Mouse (Mus musculus): ENCODE results near the gene Nipsnap3a. TPM values are rescaled to one million over a fixed set of nuclear protein-coding genes. Genes with fewer than 3 reads are reported as not detected.

Gene Nipsnap3a
- polyA plus RNA-seq (2017; shearing (Covaris generic)), result not detected

GRCm38 (mm10) chr4:52989248-52989647, at the start of gene Nipsnap3a:
Gene Nipsnap3a (plus strand): TSS chr4:52989272.
- no peak for ATAC-seq

- ATAC-seq, result no peak
These were observed 42.4 kb upstream of the Nipsnap3a start for GRCm38 (mm10) chr4:52946665-52947064.

GRCm38 (mm10) chr4:52949005-52949404, 40.1 kb upstream of the Nipsnap3a start:
- no peak for ATAC-seq

- no peak for ATAC-seq
These were observed 30.4 kb upstream of the Nipsnap3a start for GRCm38 (mm10) chr4:52958693-52959092.

- ATAC-seq, result no peak
These were observed 24.8 kb upstream of the Nipsnap3a start, which contains the start of gene Olfr270 for GRCm38 (mm10) chr4:52964247-52964646. Gene Olfr270 (plus strand): TSS chr4:52964547.

- no peak for ATAC-seq
These were observed 3.9 kb upstream of the Nipsnap3a start for GRCm38 (mm10) chr4:52985216-52985615.

GRCm38 (mm10) chr4:52986266-52986665, 2.8 kb upstream of the Nipsnap3a start:
- ATAC-seq, result no peak

- no peak for ATAC-seq
These were observed 10.4 kb downstream of the Nipsnap3a start for GRCm38 (mm10) chr4:52999449-52999848.

GRCm38 (mm10) chr4:53000154-53000553, 11.1 kb downstream of the Nipsnap3a start:
- ATAC-seq, result no peak

GRCm38 (mm10) chr4:53009183-53009582, 20.1 kb downstream of the Nipsnap3a start:
- ATAC-seq, result no peak

- ATAC-seq, result no peak
These were observed 20.8 kb downstream of the Nipsnap3a start for GRCm38 (mm10) chr4:53009871-53010270.

GRCm38 (mm10) chr4:53011732-53012361, 22.8 kb downstream of the Nipsnap3a start, which contains the start of gene Nipsnap3b:
Gene Nipsnap3b (plus strand): TSS chr4:53011880.
- ATAC-seq, result peak; percentile 92

- no peak for ATAC-seq
These were observed 25.3 kb downstream of the Nipsnap3a start for GRCm38 (mm10) chr4:53014421-53014820.

GRCm38 (mm10) chr4:53015024-53015423, 26.0 kb downstream of the Nipsnap3a start:
- no peak for ATAC-seq

GRCm38 (mm10) chr4:53018392-53018791, 29.3 kb downstream of the Nipsnap3a start:
- no peak for ATAC-seq

- ATAC-seq, result no peak
These were observed 34.3 kb downstream of the Nipsnap3a start for GRCm38 (mm10) chr4:53023189-53023925.

GRCm38 (mm10) chr4:53024397-53024796, 35.3 kb downstream of the Nipsnap3a start:
- no peak for ATAC-seq

GRCm38 (mm10) chr4:53027811-53028210, 38.7 kb downstream of the Nipsnap3a start:
- ATAC-seq, result no peak

GRCm38 (mm10) chr4:53030326-53030948, 41.4 kb downstream of the Nipsnap3a start:
- ATAC-seq, result no peak

- ATAC-seq, result no peak
These were observed 54.7 kb downstream of the Nipsnap3a start for GRCm38 (mm10) chr4:53043819-53044218.

- no peak for ATAC-seq
These were observed 56.7 kb downstream of the Nipsnap3a start for GRCm38 (mm10) chr4:53045807-53046206.

- ATAC-seq, result no peak
These were observed 57.4 kb downstream of the Nipsnap3a start for GRCm38 (mm10) chr4:53046238-53047022.

All from activated CD4-positive, CD25-positive, alpha-beta regulatory T cell, adult 4 months (primary cell).